Mouse (Mus musculus) megakaryocyte-erythroid progenitor cell, adult 5-6 weeks (primary cell): ENCODE results near the gene Dab2. TPM values are rescaled to one million over a fixed set of nuclear protein-coding genes. Genes with fewer than 3 reads are reported as not detected.

Experiments used
- ATAC-seq: replicated peaks from 2 replicates; pipeline ENCODE4 v1.8.0; 2016; ENCODE audit warnings: mild to moderate bottlenecking, inconsistent platforms; ENCODE audit not compliant: severe bottlenecking, poor library complexity, low FRiP score, low TSS enrichment
- total RNA-seq, 2 experiments: library from RNA; stranded (forward) in 1 of 2; stranded (reverse) in 1 of 2; fragments of 200-1000, 215-1000 nt in 1 of 2; fragments of >200 nt in 1 of 2; fragmentation: Nextera tagmentation in 1 of 2; gene quantifications; 2 replicates each; pipeline ENCODE4 v1.2.3; 2014 to 2017

The Dab2 gene
- total RNA-seq, 2 experiments from 2014 or later = not detected

- ATAC-seq = no peak
Observed at GRCm38 (mm10) chr15:6321263-6321662, 21.7 kb downstream of the Dab2 start.

GRCm38 (mm10) chr15:6322311-6322710 is 22.7 kb downstream of the Dab2 start:
- ATAC-seq = no peak

GRCm38 (mm10) chr15:6323577-6323976 is 24.0 kb downstream of the Dab2 start:
- ATAC-seq = no peak

- no peak for ATAC-seq
Observed at GRCm38 (mm10) chr15:6325443-6325842, 25.9 kb downstream of the Dab2 start.

GRCm38 (mm10) chr15:6326011-6326410 is 26.4 kb downstream of the Dab2 start:
- ATAC-seq = no peak

GRCm38 (mm10) chr15:6331380-6331779 is 31.8 kb downstream of the Dab2 start:
- no peak for ATAC-seq

GRCm38 (mm10) chr15:6334664-6335206 is 35.1 kb downstream of the Dab2 start:
- no peak for ATAC-seq

- no peak for ATAC-seq
Observed at GRCm38 (mm10) chr15:6339767-6340166, 40.2 kb downstream of the Dab2 start.

GRCm38 (mm10) chr15:6340347-6340746 is 40.8 kb downstream of the Dab2 start:
- no peak for ATAC-seq

- no peak for ATAC-seq
Observed at GRCm38 (mm10) chr15:6341427-6341826, 41.8 kb downstream of the Dab2 start.

GRCm38 (mm10) chr15:6353901-6354300 is 54.3 kb downstream of the Dab2 start:
- no peak for ATAC-seq

- no peak for ATAC-seq
Observed at GRCm38 (mm10) chr15:6359859-6360258, 60.3 kb downstream of the Dab2 start.

GRCm38 (mm10) chr15:6369974-6370373 is 70.4 kb downstream of the Dab2 start:
- ATAC-seq = no peak

- no peak for ATAC-seq
Observed at GRCm38 (mm10) chr15:6371486-6371885, 71.9 kb downstream of the Dab2 start.

- no peak for ATAC-seq
Observed at GRCm38 (mm10) chr15:6375016-6375415, 75.4 kb downstream of the Dab2 start.

- ATAC-seq = no peak
Observed at GRCm38 (mm10) chr15:6376001-6376400, 76.4 kb downstream of the Dab2 start.

GRCm38 (mm10) chr15:6376785-6377184 is 77.2 kb downstream of the Dab2 start:
- no peak for ATAC-seq

GRCm38 (mm10) chr15:6384027-6384426 is 84.4 kb downstream of the Dab2 start:
- no peak for ATAC-seq

- ATAC-seq = no peak
Observed at GRCm38 (mm10) chr15:6385241-6385640, 85.7 kb downstream of the Dab2 start.

- peak; percentile 77 for ATAC-seq
Observed at GRCm38 (mm10) chr15:6386159-6386951, 86.8 kb downstream of the Dab2 start.
